Mouse (Mus musculus) thymus, postnatal 4 days (tissue): ENCODE results near the gene Tmtc4.
A peak's percentile ranks its signal among the peaks of the same experiment; 100 is the strongest.

Experiments
- DNase-seq: peaks from one replicate; pipeline ENCODE4 v3.0.0; 2021

Tmtc4 gene

GRCm38 (mm10) chr14:122901177-122901576, 82.7 kb downstream of the Tmtc4 start:
- DNase-seq = no peak

GRCm38 (mm10) chr14:122900679-122901078, 83.2 kb downstream of the Tmtc4 start:
- DNase-seq = no peak

DNA sequence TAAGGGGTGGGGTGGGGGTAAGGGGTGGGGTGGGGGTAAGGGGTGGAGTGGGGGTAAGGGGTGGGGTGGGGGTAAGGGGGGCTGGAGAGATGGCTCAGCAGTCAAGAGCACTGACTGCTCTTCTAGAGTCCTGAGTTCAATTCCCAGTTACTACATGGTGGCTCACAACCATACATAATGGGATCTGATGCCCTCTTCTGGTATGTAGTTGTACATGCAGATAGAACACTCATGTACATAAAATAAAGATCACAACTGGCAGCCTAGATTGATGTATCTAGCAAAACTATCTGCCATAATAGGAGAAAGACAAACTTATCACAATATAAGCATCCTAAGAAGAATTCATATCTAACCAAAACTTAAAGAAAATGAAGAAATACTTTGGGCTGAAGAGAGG, 85.3 kb downstream of the Tmtc4 start:
- DNase-seq = no peak

- no peak for DNase-seq
Measured at GRCm38 (mm10) chr14:122896106-122896505, 87.7 kb downstream of the Tmtc4 start.

- no peak for DNase-seq
Measured at GRCm38 (mm10) chr14:122891470-122891968, 92.3 kb downstream of the Tmtc4 start.

- no peak for DNase-seq
Measured at GRCm38 (mm10) chr14:122888480-122888872, 95.4 kb downstream of the Tmtc4 start.

DNA sequence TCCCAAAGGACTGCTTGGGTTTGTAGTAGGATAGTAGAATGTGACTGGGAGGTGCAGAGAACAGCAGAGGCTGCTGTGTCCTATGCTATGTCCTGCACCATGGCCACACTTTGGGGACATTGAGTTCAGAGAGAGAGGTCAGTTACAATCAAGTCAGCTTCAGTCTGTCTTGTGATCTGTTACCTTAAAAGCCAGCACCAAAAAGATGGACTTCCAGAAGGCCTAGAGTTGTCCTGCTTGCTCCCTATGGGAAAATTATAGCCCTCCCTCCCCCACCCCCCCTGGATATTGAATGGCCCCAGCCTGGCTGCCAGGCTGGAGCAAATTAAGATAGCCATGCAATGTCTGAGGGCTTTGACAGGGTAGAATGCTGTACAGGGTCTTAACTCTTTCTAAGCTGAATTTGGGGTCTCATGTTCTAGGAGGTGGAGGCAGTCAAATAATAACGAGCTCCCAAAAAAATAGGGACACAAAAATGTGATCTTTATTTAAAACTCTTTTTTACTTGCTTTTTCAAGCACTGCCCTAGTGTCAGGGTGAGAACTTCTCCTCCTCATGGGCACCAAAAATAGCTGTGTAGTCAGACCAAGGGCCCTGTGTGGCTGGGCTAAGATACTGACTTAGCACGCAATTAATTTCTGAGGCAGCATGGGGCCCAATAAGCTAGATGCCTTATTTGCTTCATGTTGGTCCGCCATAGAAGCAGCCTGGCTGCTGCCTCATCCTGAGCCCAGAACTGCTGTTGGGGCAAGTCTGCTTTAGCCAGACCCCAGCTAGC, 95.9 kb downstream of the Tmtc4 start:
- DNase-seq = no peak

- DNase-seq = no peak
Measured at GRCm38 (mm10) chr14:122887278-122887677, 96.6 kb downstream of the Tmtc4 start.

GRCm38 (mm10) chr14:122885893-122886292, 97.9 kb downstream of the Tmtc4 start:
- DNase-seq = no peak

DNA sequence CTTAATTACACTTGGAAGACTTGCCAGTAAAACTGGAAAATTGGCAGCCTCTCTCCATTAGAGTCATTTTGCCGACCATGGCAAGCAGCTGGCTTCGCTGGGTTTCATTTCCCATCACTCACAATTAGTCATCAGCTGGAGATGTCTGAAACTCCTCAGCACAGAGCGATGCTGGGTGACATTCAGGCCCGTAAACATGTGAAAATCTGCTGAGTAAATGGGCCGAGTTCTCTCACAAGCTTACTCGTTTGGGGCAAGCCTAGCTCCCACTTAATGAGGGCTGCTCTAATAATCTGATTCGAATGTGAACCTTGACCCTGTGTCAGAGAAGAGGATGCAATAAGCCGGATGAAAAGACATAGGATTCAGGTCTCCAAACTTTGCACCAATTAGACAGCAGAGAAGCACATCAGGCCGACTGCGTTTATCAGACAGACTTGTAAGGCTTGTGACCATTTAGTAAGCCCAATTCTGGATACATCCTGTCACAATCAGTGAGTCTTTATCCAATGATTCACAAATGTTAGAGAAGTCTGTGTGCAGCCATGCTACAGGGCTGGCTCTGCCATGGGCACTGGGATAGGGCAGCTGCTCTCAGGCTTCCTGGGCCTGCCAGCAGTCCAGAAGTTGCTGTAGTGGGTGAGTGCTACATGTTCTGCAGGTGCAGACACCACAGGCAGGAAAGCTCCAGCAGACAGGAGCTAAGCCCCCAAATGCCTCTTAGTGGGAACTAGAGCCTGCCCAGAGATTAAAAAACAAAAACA, 99.8 kb downstream of the Tmtc4 start:
- DNase-seq = no peak

GRCm38 (mm10) chr14:122883410-122883806, 100.4 kb downstream of the Tmtc4 start:
- DNase-seq = no peak

- no peak for DNase-seq
Measured at GRCm38 (mm10) chr14:122882795-122883409, 100.9 kb downstream of the Tmtc4 start.

- no peak for DNase-seq
Measured at GRCm38 (mm10) chr14:122882201-122882639, 101.6 kb downstream of the Tmtc4 start.

DNA sequence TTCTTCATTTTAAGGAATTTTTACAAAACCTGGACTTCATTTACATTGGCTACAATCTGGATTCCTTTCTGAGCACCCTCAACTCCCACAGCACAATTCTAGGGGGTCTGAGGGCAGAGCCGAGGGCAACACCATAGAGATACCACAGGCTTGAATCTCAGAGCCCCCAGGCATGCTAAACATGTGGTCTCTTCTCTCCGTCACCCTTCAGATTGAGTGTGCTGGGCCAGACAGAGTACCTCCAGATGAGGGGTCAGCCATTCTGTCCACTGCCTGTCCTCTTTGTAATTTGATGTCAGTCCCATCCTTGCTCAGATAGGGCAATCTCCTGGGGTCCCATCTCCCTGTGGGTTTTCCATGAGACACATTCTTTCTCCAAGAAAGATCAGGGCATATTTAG, 102.1 kb downstream of the Tmtc4 start:
- no peak for DNase-seq

DNA sequence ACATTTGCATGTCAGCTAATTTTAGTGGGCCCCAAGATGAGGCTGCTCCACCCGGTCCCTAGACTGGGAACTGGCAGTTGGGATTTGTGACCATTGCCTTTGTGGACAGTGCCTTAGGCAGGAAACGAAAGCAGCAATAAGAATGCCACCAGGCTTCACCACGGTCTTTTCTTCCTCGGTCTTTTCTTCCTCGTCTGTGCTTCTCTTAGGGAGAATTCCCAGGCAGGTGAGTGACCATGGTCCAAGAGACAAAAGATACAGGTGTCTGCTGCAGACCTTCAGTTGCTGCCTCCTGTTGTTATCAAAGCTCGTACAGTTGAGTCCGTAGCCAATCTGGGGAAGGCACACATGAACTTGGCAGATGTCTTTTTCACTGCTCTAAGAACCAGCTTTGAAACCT, 103.5 kb downstream of the Tmtc4 start:
- no peak for DNase-seq

DNA sequence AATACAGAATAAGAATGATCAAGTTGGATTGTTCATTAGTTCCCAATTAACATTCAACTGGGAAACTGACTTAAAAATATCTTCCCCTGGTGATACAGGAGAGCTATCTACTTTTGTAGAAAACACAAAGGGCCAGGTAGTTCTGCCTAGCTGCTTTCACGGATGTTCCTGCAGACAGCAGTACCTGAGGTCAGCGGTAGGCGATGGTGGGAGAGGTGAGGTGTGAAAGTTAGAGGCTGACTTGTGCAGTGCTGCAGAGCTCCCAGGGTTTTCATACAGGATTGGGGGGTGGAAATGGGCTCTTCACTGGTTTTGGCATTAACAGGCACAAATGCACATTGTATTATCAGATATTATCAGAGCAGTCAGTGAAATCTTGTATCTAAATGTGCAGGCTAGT, 106.0 kb downstream of the Tmtc4 start:
- no peak for DNase-seq

DNA sequence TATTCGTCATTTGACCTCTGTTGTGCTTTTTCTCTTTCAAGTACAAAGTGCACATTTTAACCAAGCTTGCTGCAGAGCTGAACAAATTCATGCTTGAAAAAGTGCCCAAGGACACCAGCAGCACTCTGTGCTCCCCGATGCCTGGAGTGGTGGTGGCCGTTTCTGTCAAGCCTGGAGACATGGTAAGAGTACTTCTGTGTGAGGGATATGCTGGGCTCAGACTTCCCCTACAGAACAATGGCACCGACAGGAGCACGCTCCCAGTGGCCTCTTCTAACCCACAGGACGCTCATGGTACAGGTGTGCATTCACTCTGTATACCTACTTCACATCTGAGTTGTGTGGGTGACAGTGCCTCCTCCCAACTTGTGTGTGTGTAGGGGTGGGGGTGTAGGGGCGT, 107.1 kb downstream of the Tmtc4 start:
- DNase-seq = no peak

DNA sequence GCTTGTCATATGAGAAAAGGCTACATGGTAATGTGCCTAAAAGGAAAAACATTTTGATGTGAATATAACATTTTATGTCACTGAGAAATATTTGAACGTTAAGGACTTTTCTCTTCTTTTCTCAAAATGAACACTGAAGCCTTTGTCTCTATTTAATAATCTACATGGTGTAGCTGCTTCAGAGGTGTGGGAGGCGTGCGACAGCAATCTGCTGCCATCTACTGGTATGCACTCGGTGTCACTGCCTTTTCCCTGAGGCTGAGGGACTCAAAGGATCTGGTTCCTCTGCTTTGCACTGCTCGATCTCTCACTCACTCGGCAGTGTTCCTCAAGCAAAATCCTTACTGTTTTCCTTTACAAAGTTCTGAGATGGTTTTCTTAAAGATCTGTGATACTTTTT, 107.7 kb downstream of the Tmtc4 start:
- peak; percentile 79 for DNase-seq

DNA sequence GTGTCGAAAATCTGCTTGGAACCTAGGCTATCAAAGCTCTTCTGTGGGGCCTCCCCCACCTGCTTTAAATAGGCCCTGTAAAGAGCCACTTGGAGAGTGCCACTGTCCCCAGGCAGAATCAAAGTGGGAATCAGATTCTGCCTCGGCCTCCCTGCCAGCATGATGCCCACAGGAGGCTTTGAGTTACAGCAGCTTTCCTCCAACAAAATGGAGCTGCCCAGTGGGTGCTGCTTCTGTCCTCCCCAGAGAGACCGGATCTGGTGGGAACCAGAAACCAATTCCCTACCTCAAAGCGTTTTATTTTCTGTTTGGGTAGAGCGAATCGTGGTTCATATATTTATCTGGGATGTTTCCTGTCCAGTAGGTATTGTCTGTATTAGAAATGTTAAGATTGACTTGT, 108.2 kb downstream of the Tmtc4 start:
- no peak for DNase-seq

GRCm38 (mm10) chr14:122875056-122875455, 108.8 kb downstream of the Tmtc4 start:
- no peak for DNase-seq

GRCm38 (mm10) chr14:122872612-122873011, 111.2 kb downstream of the Tmtc4 start:
- DNase-seq = no peak

DNA sequence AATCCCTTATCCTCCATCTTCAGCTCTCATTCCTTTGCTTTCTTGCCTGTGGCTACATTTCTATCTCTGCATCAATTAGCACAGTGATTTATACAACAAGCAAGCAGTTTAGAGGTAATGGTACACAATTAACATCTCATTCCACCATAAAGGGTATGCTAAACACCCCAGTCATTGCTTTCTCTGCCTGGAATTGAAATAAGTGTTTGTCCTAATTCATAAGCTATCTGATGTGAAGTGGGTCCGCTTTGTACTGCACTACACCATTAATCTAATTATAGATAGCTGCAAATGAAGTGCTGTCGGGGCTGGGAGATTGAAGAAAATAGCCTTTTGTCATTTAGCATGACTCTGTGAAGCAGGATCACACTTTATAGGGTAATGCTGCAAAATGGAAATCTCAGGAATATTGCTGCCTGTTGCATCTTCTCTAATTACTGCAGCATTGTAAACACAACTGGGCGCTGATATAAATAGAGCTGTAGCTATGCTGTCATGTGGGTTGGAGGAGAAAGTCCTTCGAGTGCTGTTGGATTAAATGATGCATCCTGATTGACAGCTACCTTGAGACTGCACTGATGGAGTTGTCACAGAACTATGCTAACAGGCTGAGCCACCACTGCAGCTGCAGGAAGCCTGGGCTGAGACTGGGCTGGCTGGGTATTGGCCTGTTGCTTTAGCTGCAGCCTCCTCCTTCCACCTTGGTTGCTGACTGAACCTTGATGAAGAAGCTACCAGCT, 111.8 kb downstream of the Tmtc4 start:
- DNase-seq = no peak

- DNase-seq = no peak
Measured at GRCm38 (mm10) chr14:122869831-122870230, 114.0 kb downstream of the Tmtc4 start.
